Mouse (Mus musculus): ENCODE results near the gene Phf19. TPM values are rescaled to one million over a fixed set of nuclear protein-coding genes. Genes with fewer than 3 reads are reported as not detected.

Phf19 gene
- total RNA-seq, 1 experiment: 3.7 TPM

DNA sequence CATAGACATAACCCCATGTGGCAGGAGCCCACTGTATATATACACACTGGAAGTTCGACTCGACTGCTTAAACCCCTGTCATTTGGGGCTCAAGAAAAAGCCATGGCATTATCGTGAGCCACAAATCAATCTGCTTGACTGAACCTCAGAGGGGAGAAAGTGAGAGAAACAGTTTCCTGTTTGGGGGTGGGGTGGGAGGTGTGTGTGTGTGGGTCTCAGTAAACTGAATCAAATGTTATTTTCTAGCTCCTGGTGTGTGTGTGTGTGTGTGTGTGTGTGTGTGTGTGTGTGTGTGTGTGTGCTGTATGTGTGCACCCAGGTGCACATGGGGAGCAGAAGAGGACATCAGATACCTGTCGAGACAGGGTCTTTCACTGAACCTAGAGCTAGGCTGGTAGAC lies 39.2 kb upstream of the Phf19 start:
- no peak overlapping the region for H3K27ac ChIP-seq (ENCODE audit: insufficient read depth, low read depth, low read length, poor library complexity, severe bottlenecking)
- no peak overlapping the region for H3K9ac ChIP-seq (ENCODE audit: insufficient read depth, low read depth, low read length, poor library complexity, severe bottlenecking)
- H3K4me1 ChIP-seq (ENCODE audit: control insufficient read depth in 2 of 2, insufficient read depth in 2 of 2, low read length in 2 of 2, poor library complexity in 1 of 2): 0 out of 4 replicates have a peak, but pooled peaks cover 0 to 1% of the 10 kb centered on the region in 2 experiments
- DNase-seq (ENCODE audit: low read depth, low spot score): no peak
- in situ Hi-C loops (cut with MboI; ENCODE audit: low sequenced_read_pairs in 2 of 2, unreplicated experiment in 2 of 2): no loop called here
- H3K36me3 ChIP-seq (ENCODE audit: control insufficient read depth, insufficient read depth, low read length, poor library complexity, severe bottlenecking): no peaks in the 10 kb centered on the region
- TF ChIP-seq MAFK (IDR thresholded peaks at IDR 0.05; ENCODE audit: insufficient read depth, low read depth, low read length): no peak
- no peak for TF ChIP-seq ZC3H11A (IDR thresholded peaks at IDR 0.05; ENCODE audit: borderline replicate concordance, low read depth, low read length)
- TF ChIP-seq ZNF384 (IDR thresholded peaks at IDR 0.05; ENCODE audit: low read depth, low read length): no peak
- TF ChIP-seq HCFC1 (IDR thresholded peaks at IDR 0.05; ENCODE audit: borderline replicate concordance, insufficient read depth, low read length): no peak
- no peak for TF ChIP-seq CHD2 (IDR thresholded peaks at IDR 0.05; ENCODE audit: low read depth, low read length)
- no peak overlapping the region for H3K4me3 ChIP-seq (ENCODE audit: insufficient read depth in 1 of 2, low read depth in 1 of 2, low read length in 2 of 2, poor library complexity in 1 of 2, severe bottlenecking in 1 of 2)
- no peaks in the 10 kb centered on the region for H3K9me3 ChIP-seq (ENCODE audit: control insufficient read depth, insufficient read depth, low read depth, low read length)

GRCm38 (mm10) chr2:34951469-34951868 lies 37.6 kb upstream of the Phf19 start:
- H3K4me3 ChIP-seq (ENCODE audit: insufficient read depth in 1 of 2, low read depth in 1 of 2, low read length in 2 of 2, poor library complexity in 1 of 2, severe bottlenecking in 1 of 2): no peak overlapping the region
- no peak overlapping the region for H3K9ac ChIP-seq (ENCODE audit: insufficient read depth, low read depth, low read length, poor library complexity, severe bottlenecking)
- H3K36me3 ChIP-seq (ENCODE audit: control insufficient read depth, insufficient read depth, low read length, poor library complexity, severe bottlenecking): no peaks in the 10 kb centered on the region
- peaks cover 0 to 11% of the 10 kb centered on the region in 2 experiments; a peak in 2 of 4 replicates for H3K4me1 ChIP-seq (ENCODE audit: control insufficient read depth in 2 of 2, insufficient read depth in 2 of 2, low read length in 2 of 2, poor library complexity in 1 of 2)
- TF ChIP-seq CHD2 (IDR thresholded peaks at IDR 0.05; ENCODE audit: low read depth, low read length) (no peak), ZNF384 (IDR thresholded peaks at IDR 0.05; ENCODE audit: low read depth, low read length) (no peak), ZC3H11A (IDR thresholded peaks at IDR 0.05; ENCODE audit: borderline replicate concordance, low read depth, low read length) (no peak), MAFK (IDR thresholded peaks at IDR 0.05; ENCODE audit: insufficient read depth, low read depth, low read length) (no peak), HCFC1 (IDR thresholded peaks at IDR 0.05; ENCODE audit: borderline replicate concordance, insufficient read depth, low read length) (no peak)
- no peak overlapping the region for H3K27ac ChIP-seq (ENCODE audit: insufficient read depth, low read depth, low read length, poor library complexity, severe bottlenecking)
- no peak for DNase-seq (ENCODE audit: low read depth, low spot score)
- in situ Hi-C loops (cut with MboI; ENCODE audit: low sequenced_read_pairs in 2 of 2, unreplicated experiment in 2 of 2): no loop called here
- H3K9me3 ChIP-seq (ENCODE audit: control insufficient read depth, insufficient read depth, low read depth, low read length): no peaks in the 10 kb centered on the region

GRCm38 (mm10) chr2:34948622-34949021 lies 34.8 kb upstream of the Phf19 start:
- no peaks in the 10 kb centered on the region for H3K9me3 ChIP-seq (ENCODE audit: control insufficient read depth, insufficient read depth, low read depth, low read length)
- no peak overlapping the region for H3K27ac ChIP-seq (ENCODE audit: insufficient read depth, low read depth, low read length, poor library complexity, severe bottlenecking)
- no peaks in the 10 kb centered on the region for H3K36me3 ChIP-seq (ENCODE audit: control insufficient read depth, insufficient read depth, low read length, poor library complexity, severe bottlenecking)
- peaks cover 5 to 32% of the 10 kb centered on the region in 2 experiments for H3K4me1 ChIP-seq (ENCODE audit: control insufficient read depth in 2 of 2, insufficient read depth in 2 of 2, low read length in 2 of 2, poor library complexity in 1 of 2)
- in situ Hi-C loops (cut with MboI; ENCODE audit: low sequenced_read_pairs in 2 of 2, unreplicated experiment in 2 of 2): no loop called here
- no peak for TF ChIP-seq MAFK (IDR thresholded peaks at IDR 0.05; ENCODE audit: insufficient read depth, low read depth, low read length)
- TF ChIP-seq CHD2 (IDR thresholded peaks at IDR 0.05; ENCODE audit: low read depth, low read length): no peak
- no peak for TF ChIP-seq HCFC1 (IDR thresholded peaks at IDR 0.05; ENCODE audit: borderline replicate concordance, insufficient read depth, low read length)
- TF ChIP-seq ZC3H11A (IDR thresholded peaks at IDR 0.05; ENCODE audit: borderline replicate concordance, low read depth, low read length): no peak
- TF ChIP-seq ZNF384 (IDR thresholded peaks at IDR 0.05; ENCODE audit: low read depth, low read length): no peak
- H3K9ac ChIP-seq (ENCODE audit: insufficient read depth, low read depth, low read length, poor library complexity, severe bottlenecking): no peak overlapping the region
- no peak for DNase-seq (ENCODE audit: low read depth, low spot score)
- no peak overlapping the region for H3K4me3 ChIP-seq (ENCODE audit: insufficient read depth in 1 of 2, low read depth in 1 of 2, low read length in 2 of 2, poor library complexity in 1 of 2, severe bottlenecking in 1 of 2)

DNA sequence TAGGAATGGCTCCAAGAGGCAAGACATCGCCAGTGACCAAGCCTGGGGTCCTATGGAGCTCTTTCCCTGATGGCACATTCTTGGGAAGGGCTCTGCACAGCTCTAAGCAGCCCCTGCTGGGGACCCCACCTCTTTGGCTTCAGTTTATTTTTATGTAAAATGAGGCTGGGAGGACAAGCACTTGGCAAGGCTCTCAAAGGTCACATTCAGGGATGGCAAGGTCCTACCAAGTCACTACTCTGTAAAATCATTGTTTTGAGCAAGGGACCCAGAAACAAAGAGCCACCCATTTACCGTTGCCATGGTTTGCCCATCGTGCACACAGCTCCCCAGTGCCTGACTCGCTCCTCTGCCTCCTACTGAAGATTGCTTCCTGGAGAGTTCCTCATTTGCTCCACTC lies 32.2 kb upstream of the Phf19 start:
- H3K9ac ChIP-seq (ENCODE audit: insufficient read depth, low read depth, low read length, poor library complexity, severe bottlenecking): no peak overlapping the region
- no peaks in the 10 kb centered on the region for H3K36me3 ChIP-seq (ENCODE audit: control insufficient read depth, insufficient read depth, low read length, poor library complexity, severe bottlenecking)
- in situ Hi-C loops (cut with MboI; ENCODE audit: low sequenced_read_pairs in 2 of 2, unreplicated experiment in 2 of 2): no loop called here
- TF ChIP-seq HCFC1 (IDR thresholded peaks at IDR 0.05; ENCODE audit: borderline replicate concordance, insufficient read depth, low read length) (no peak), CHD2 (IDR thresholded peaks at IDR 0.05; ENCODE audit: low read depth, low read length) (no peak), MAFK (IDR thresholded peaks at IDR 0.05; ENCODE audit: insufficient read depth, low read depth, low read length) (no peak), ZNF384 (IDR thresholded peaks at IDR 0.05; ENCODE audit: low read depth, low read length) (no peak), ZC3H11A (IDR thresholded peaks at IDR 0.05; ENCODE audit: borderline replicate concordance, low read depth, low read length) (no peak)
- no peak for DNase-seq (ENCODE audit: low read depth, low spot score)
- no peaks in the 10 kb centered on the region for H3K9me3 ChIP-seq (ENCODE audit: control insufficient read depth, insufficient read depth, low read depth, low read length)
- no peak overlapping the region for H3K4me3 ChIP-seq (ENCODE audit: insufficient read depth in 1 of 2, low read depth in 1 of 2, low read length in 2 of 2, poor library complexity in 1 of 2, severe bottlenecking in 1 of 2)
- peaks cover 10 to 45% of the 10 kb centered on the region in 2 experiments for H3K4me1 ChIP-seq (ENCODE audit: control insufficient read depth in 2 of 2, insufficient read depth in 2 of 2, low read length in 2 of 2, poor library complexity in 1 of 2)
- H3K27ac ChIP-seq (ENCODE audit: insufficient read depth, low read depth, low read length, poor library complexity, severe bottlenecking): no peak overlapping the region; the same call in 1 of the 2 replicates

GRCm38 (mm10) chr2:34945580-34945979 lies 31.8 kb upstream of the Phf19 start:
- in situ Hi-C loops (cut with MboI; ENCODE audit: low sequenced_read_pairs in 2 of 2, unreplicated experiment in 2 of 2): no loop called here
- no peak overlapping the region for H3K9ac ChIP-seq (ENCODE audit: insufficient read depth, low read depth, low read length, poor library complexity, severe bottlenecking)
- DNase-seq (ENCODE audit: low read depth, low spot score): no peak
- H3K36me3 ChIP-seq (ENCODE audit: control insufficient read depth, insufficient read depth, low read length, poor library complexity, severe bottlenecking): no peaks in the 10 kb centered on the region
- H3K9me3 ChIP-seq (ENCODE audit: control insufficient read depth, insufficient read depth, low read depth, low read length): no peaks in the 10 kb centered on the region
- H3K4me1 ChIP-seq (ENCODE audit: control insufficient read depth in 2 of 2, insufficient read depth in 2 of 2, low read length in 2 of 2, poor library complexity in 1 of 2): peaks cover 10 to 45% of the 10 kb centered on the region in 2 experiments
- H3K27ac ChIP-seq (ENCODE audit: insufficient read depth, low read depth, low read length, poor library complexity, severe bottlenecking): no peak overlapping the region; the same call in 1 of the 2 replicates
- H3K4me3 ChIP-seq (ENCODE audit: insufficient read depth in 1 of 2, low read depth in 1 of 2, low read length in 2 of 2, poor library complexity in 1 of 2, severe bottlenecking in 1 of 2): no peak overlapping the region
- TF ChIP-seq HCFC1 (IDR thresholded peaks at IDR 0.05; ENCODE audit: borderline replicate concordance, insufficient read depth, low read length): no peak
- TF ChIP-seq MAFK (IDR thresholded peaks at IDR 0.05; ENCODE audit: insufficient read depth, low read depth, low read length): peak; percentile 92

Data from ES-E14 (cell line).